Mouse (Mus musculus) A20 (cell line): ENCODE results near the gene Zmiz1.
A peak's percentile ranks its signal among the peaks of the same experiment; 100 is the strongest.

Source experiments
- DNase-seq: peaks from one replicate; pipeline ENCODE4 v3.0.0-alpha.2; 2011; ENCODE audit warnings: low read depth, low spot score

The Zmiz1 gene

GRCm38 (mm10) chr14:25454066-25454760 is 4.8 kb upstream of the Zmiz1 start:
- DNase-seq, result no peak

GRCm38 (mm10) chr14:25456666-25457433 is 2.1 kb upstream of the Zmiz1 start:
- peak; percentile 28 for DNase-seq

- DNase-seq, result peak; percentile 85
Observed at GRCm38 (mm10) chr14:25457434-25457957, 1.5 kb upstream of the Zmiz1 start.

- peak; percentile 72 for DNase-seq
Observed at GRCm38 (mm10) chr14:25458111-25459015, 622 bp upstream of the Zmiz1 start.

- DNase-seq, result peak; percentile 80
Observed at GRCm38 (mm10) chr14:25459394-25459997, 511 bp downstream of the Zmiz1 start.

- DNase-seq, result peak; percentile 70
Observed at GRCm38 (mm10) chr14:25459998-25460800, 1.2 kb downstream of the Zmiz1 start.

GRCm38 (mm10) chr14:25460801-25461675 is 2.1 kb downstream of the Zmiz1 start:
- no peak for DNase-seq

GRCm38 (mm10) chr14:25461676-25462385 is 2.8 kb downstream of the Zmiz1 start:
- DNase-seq, result no peak

GRCm38 (mm10) chr14:25462975-25463374 is 4.0 kb downstream of the Zmiz1 start:
- no peak for DNase-seq

GRCm38 (mm10) chr14:25463919-25464318 is 4.9 kb downstream of the Zmiz1 start:
- DNase-seq, result no peak

- DNase-seq, result no peak
Observed at GRCm38 (mm10) chr14:25464611-25465307, 5.8 kb downstream of the Zmiz1 start.

- DNase-seq, result no peak
Observed at GRCm38 (mm10) chr14:25466361-25466760, 7.4 kb downstream of the Zmiz1 start.

- no peak for DNase-seq
Observed at GRCm38 (mm10) chr14:25467911-25468668, 9.1 kb downstream of the Zmiz1 start.

GRCm38 (mm10) chr14:25468891-25469529 is 10.0 kb downstream of the Zmiz1 start:
- peak; percentile 39 for DNase-seq

- DNase-seq, result no peak
Observed at GRCm38 (mm10) chr14:25470224-25470805, 11.3 kb downstream of the Zmiz1 start.

GRCm38 (mm10) chr14:25471035-25471434 is 12.1 kb downstream of the Zmiz1 start:
- peak; percentile 64 for DNase-seq
